Mouse (Mus musculus): ENCODE results near the gene Fam83g. TPM values are rescaled to one million over a fixed set of nuclear protein-coding genes. Genes with fewer than 3 reads are reported as not detected.

The Fam83g gene
- polyA plus RNA-seq, 1 experiment, result not detected

DNA sequence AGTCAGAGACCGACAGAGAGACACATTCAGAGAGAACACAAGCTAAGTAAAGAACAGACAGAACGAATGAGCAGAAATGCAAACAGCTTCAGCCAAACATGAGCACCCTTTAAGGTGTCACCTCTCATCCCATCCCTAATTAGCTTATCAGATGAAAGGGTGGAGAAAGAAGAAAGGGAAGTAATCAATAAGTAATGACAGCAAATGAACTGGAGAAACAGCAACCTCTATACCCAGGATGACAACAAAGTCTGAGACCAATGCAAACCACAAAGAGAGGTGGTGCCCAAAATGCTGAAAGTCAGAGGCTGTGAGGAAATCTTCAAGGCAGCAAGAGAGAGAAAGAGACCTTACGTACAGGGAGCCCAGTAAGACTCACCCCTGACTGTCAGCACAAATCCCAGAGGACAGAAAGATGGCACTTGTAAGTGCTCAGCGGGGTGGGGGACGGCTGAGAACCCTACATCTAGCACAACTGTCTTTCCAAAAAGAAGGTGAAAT lies 38.5 kb upstream of the Fam83g start:
- Histone ChIP-seq H3K79me2 (ENCODE audit: control insufficient read depth, insufficient read depth) (no peaks in the 10 kb centered on the region), H3ac (ENCODE audit: control insufficient read depth, insufficient read length, low read depth) (no peak overlapping the region), H3K27me3 (ENCODE audit: control insufficient read depth, insufficient read depth, insufficient read length) (no peaks in the 10 kb centered on the region), H3K79me3 (ENCODE audit: low read depth) (no peaks in the 10 kb centered on the region), H3K4me3 (ENCODE audit: insufficient read depth, poor library complexity, severe bottlenecking) (no peak overlapping the region), H3K36me3 (ENCODE audit: control insufficient read depth, insufficient read depth) (no peaks in the 10 kb centered on the region)
- TF ChIP-seq CEBPB (IDR thresholded peaks at IDR 0.05; ENCODE audit: low read depth) (no peak), CTCF (IDR thresholded peaks at IDR 0.05; ENCODE audit: control insufficient read depth, insufficient read depth, insufficient read length) (no peak), MAX (IDR thresholded peaks at IDR 0.05) (no peak), USF1 (IDR thresholded peaks at IDR 0.05; ENCODE audit: low read depth) (no peak), FOSL1 (IDR thresholded peaks at IDR 0.05; ENCODE audit: insufficient read depth, low read length, poor library complexity, severe bottlenecking) (no peak), MYOD1 (IDR thresholded peaks at IDR 0.05; ENCODE audit: control insufficient read depth, insufficient read length, low read depth) (no peak), MYOG (IDR thresholded peaks at IDR 0.05; ENCODE audit: control insufficient read depth, extremely low read depth, insufficient read length) (no peak)

DNA sequence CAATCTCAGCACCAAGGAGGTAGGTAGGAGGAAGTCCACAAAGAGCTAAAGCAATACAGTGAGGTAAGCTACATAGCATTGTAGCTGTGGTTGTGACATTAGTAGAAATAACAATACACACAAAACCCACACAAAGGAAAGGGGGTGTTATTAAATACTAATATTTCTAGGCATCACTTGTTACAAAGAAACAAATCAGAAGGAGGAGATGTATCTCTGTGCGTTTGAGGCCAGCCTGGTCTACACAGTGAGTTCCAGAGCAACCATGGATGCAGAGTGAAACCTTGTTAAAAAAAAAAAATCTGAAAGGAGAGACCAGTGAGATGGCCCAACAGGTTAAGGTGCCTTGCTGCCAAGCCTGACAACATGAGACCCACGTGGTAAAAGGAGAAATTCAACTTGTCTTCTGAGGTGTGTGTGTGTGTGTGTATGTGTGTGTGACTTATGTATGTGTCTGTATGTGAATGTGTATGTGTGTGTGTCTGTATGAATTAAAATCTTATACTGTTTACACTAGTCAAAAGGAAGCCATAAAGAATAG lies 37.3 kb upstream of the Fam83g start:
- Histone ChIP-seq H3ac (ENCODE audit: control insufficient read depth, insufficient read length, low read depth) (no peak overlapping the region), H3K79me2 (ENCODE audit: control insufficient read depth, insufficient read depth) (no peaks in the 10 kb centered on the region), H3K79me3 (ENCODE audit: low read depth) (no peaks in the 10 kb centered on the region), H3K4me3 (ENCODE audit: insufficient read depth, poor library complexity, severe bottlenecking) (no peak overlapping the region), H3K36me3 (ENCODE audit: control insufficient read depth, insufficient read depth) (no peaks in the 10 kb centered on the region), H3K27me3 (ENCODE audit: control insufficient read depth, insufficient read depth, insufficient read length) (no peaks in the 10 kb centered on the region)
- TF ChIP-seq CTCF (IDR thresholded peaks at IDR 0.05; ENCODE audit: control insufficient read depth, insufficient read depth, insufficient read length), result no peak
- no peak for TF ChIP-seq CEBPB (IDR thresholded peaks at IDR 0.05; ENCODE audit: low read depth)
- TF ChIP-seq USF1 (IDR thresholded peaks at IDR 0.05; ENCODE audit: low read depth), result no peak
- no peak for TF ChIP-seq MYOG (IDR thresholded peaks at IDR 0.05; ENCODE audit: control insufficient read depth, extremely low read depth, insufficient read length)
- TF ChIP-seq MYOD1 (IDR thresholded peaks at IDR 0.05; ENCODE audit: control insufficient read depth, insufficient read length, low read depth), result no peak
- TF ChIP-seq FOSL1 (IDR thresholded peaks at IDR 0.05; ENCODE audit: insufficient read depth, low read length, poor library complexity, severe bottlenecking), result no peak
- no peak for TF ChIP-seq MAX (IDR thresholded peaks at IDR 0.05)

DNA sequence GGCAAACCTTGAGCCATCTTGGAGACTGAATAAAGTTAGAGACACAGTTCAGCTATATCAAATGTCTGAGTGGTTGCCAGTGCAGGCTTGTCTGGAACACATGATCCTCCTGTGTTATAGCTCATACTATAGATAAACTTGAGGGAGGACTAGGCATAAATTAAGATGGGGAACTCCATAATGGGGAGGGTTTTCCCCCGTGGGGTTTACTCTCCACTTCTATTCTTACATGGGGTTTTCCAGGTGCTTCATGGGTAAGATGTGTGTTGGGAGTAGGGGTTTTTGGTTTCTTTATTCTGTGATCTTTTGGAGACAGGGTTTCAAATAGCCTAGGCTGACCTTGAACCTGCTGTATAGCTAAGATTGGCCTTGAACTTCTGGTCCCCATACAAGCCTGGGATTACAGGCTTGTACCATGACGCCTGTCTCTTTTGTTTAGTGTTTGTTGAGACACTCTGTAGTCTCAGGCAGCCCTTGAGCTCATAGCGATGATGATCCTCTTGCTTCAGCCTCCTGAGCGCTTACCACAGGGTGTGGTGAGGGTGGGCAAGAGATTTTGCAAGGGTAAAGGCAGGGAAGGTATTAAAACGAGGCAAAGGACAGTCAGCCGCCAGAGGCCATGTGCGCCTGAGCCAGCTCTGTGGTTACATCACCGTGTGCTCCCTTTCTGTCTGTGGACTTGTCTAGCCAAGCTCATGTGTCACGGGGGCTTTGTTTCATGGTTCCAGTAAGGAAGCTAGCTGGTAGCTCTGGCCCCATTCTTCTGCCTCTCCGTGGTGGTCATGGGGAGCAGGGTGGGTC lies 36.6 kb upstream of the Fam83g start:
- TF ChIP-seq FOSL1 (IDR thresholded peaks at IDR 0.05; ENCODE audit: insufficient read depth, low read length, poor library complexity, severe bottlenecking) (no peak), CEBPB (IDR thresholded peaks at IDR 0.05; ENCODE audit: low read depth) (no peak), CTCF (IDR thresholded peaks at IDR 0.05; ENCODE audit: control insufficient read depth, insufficient read depth, insufficient read length) (no peak), MAX (IDR thresholded peaks at IDR 0.05) (no peak), MYOD1 (IDR thresholded peaks at IDR 0.05; ENCODE audit: control insufficient read depth, insufficient read length, low read depth) (no peak), USF1 (IDR thresholded peaks at IDR 0.05; ENCODE audit: low read depth) (no peak), MYOG (IDR thresholded peaks at IDR 0.05; ENCODE audit: control insufficient read depth, extremely low read depth, insufficient read length) (no peak)
- Histone ChIP-seq H3K4me3 (ENCODE audit: insufficient read depth, poor library complexity, severe bottlenecking) (no peak overlapping the region), H3K36me3 (ENCODE audit: control insufficient read depth, insufficient read depth) (no peaks in the 10 kb centered on the region), H3ac (ENCODE audit: control insufficient read depth, insufficient read length, low read depth) (no peak overlapping the region), H3K79me3 (ENCODE audit: low read depth) (no peaks in the 10 kb centered on the region), H3K27me3 (ENCODE audit: control insufficient read depth, insufficient read depth, insufficient read length) (no peaks in the 10 kb centered on the region), H3K79me2 (ENCODE audit: control insufficient read depth, insufficient read depth) (no peaks in the 10 kb centered on the region)

DNA sequence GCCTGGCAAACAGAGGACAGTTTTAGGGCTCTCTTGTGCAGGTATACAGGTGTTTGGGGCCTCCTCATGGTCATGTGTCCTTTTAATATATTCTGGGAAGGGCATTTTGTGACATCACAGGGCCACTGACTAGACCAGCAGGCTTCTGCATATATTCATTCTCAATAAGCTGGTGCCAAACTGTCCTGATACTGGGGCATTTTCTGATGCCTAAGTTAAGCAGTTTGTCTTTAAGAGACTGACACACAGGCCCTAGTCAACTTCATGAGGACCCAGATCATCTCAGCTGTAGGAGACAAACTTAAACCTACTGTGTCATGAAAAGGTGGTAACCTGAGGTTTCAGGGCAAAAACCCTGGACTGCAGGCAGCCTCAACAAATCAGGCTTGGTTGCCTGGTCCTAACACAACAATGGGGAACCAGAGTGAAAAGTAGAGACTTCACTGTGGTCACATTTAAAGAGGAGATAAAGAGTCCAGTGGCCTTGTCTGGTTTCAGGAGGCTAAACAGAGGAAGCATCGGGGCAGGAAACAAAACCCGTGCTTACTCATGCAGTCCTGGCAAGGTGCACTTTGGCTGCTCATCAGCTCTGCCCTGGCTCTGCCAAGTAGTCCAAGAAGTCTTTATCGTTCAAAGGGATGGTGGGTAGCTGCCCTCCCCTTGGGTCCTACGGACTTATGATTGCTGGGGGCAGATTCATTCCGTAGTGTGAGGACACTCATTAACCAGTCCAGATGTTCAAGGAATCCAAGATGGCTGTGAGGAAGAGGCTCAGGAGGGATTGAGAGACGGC lies 35.7 kb upstream of the Fam83g start:
- TF ChIP-seq MYOG (IDR thresholded peaks at IDR 0.05; ENCODE audit: control insufficient read depth, extremely low read depth, insufficient read length) (no peak), FOSL1 (IDR thresholded peaks at IDR 0.05; ENCODE audit: insufficient read depth, low read length, poor library complexity, severe bottlenecking) (no peak), MYOD1 (IDR thresholded peaks at IDR 0.05; ENCODE audit: control insufficient read depth, insufficient read length, low read depth) (no peak), CEBPB (IDR thresholded peaks at IDR 0.05; ENCODE audit: low read depth) (no peak), CTCF (IDR thresholded peaks at IDR 0.05; ENCODE audit: control insufficient read depth, insufficient read depth, insufficient read length) (no peak), MAX (IDR thresholded peaks at IDR 0.05) (no peak), USF1 (IDR thresholded peaks at IDR 0.05; ENCODE audit: low read depth) (no peak)
- Histone ChIP-seq H3K79me3 (ENCODE audit: low read depth) (no peaks in the 10 kb centered on the region), H3ac (ENCODE audit: control insufficient read depth, insufficient read length, low read depth) (no peak overlapping the region), H3K36me3 (ENCODE audit: control insufficient read depth, insufficient read depth) (no peaks in the 10 kb centered on the region), H3K4me3 (ENCODE audit: insufficient read depth, poor library complexity, severe bottlenecking) (no peak overlapping the region), H3K27me3 (ENCODE audit: control insufficient read depth, insufficient read depth, insufficient read length) (no peaks in the 10 kb centered on the region), H3K79me2 (ENCODE audit: control insufficient read depth, insufficient read depth) (no peaks in the 10 kb centered on the region)

DNA sequence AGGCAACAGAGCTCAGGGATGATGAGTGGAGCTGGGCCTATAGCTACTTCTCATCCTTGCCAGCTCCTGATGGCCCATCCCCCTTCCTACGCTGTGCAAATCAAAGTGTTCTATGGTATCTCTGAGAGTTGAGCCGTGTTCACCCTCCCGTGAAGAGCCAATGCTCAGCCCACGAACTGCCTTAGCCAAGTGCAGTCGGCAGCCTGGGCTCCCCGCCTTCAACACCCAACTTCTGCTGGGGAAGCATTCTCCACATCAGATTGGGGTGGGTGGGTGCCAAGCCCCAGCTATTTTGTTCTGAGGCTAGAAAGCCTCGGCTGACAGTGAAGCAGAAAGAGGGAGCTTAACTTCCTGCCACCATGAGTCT lies 35.2 kb upstream of the Fam83g start:
- Histone ChIP-seq H3K27me3 (ENCODE audit: control insufficient read depth, insufficient read depth, insufficient read length) (no peaks in the 10 kb centered on the region), H3K4me3 (ENCODE audit: insufficient read depth, poor library complexity, severe bottlenecking) (no peak overlapping the region), H3K36me3 (ENCODE audit: control insufficient read depth, insufficient read depth) (no peaks in the 10 kb centered on the region), H3K79me3 (ENCODE audit: low read depth) (no peaks in the 10 kb centered on the region), H3ac (ENCODE audit: control insufficient read depth, insufficient read length, low read depth) (no peak overlapping the region), H3K79me2 (ENCODE audit: control insufficient read depth, insufficient read depth) (no peaks in the 10 kb centered on the region)
- no peak for TF ChIP-seq CTCF (IDR thresholded peaks at IDR 0.05; ENCODE audit: control insufficient read depth, insufficient read depth, insufficient read length)
- TF ChIP-seq MAX (IDR thresholded peaks at IDR 0.05), result no peak
- no peak for TF ChIP-seq USF1 (IDR thresholded peaks at IDR 0.05; ENCODE audit: low read depth)
- TF ChIP-seq FOSL1 (IDR thresholded peaks at IDR 0.05; ENCODE audit: insufficient read depth, low read length, poor library complexity, severe bottlenecking), result no peak
- TF ChIP-seq MYOD1 (IDR thresholded peaks at IDR 0.05; ENCODE audit: control insufficient read depth, insufficient read length, low read depth), result no peak
- TF ChIP-seq CEBPB (IDR thresholded peaks at IDR 0.05; ENCODE audit: low read depth), result no peak
- no peak for TF ChIP-seq MYOG (IDR thresholded peaks at IDR 0.05; ENCODE audit: control insufficient read depth, extremely low read depth, insufficient read length)

All from C2C12 (cell line).